12 mouse cellular contexts compared by ENCODE assay signal in genomic region chr15:95640347-95640746, GRCm38 (mm10). TPM values are rescaled to one million over a fixed set of nuclear protein-coding genes. Genes with fewer than 3 reads are reported as not detected.
DNase-seq lines count a peak whose midpoint lies in the region; ATAC-seq and TF ChIP-seq lines count a peak whose summit lies in the region.
"Had no signal": no experiment of that assay in that cellular context is flagged by ENCODE, and none has a peak within 500 bp of the region (broad histone marks: within the 10 kb centered on the region; RNA-seq: fewer than 3 reads in every experiment).

No protein-coding gene starts in this region.

- H3K27me3 ChIP-seq in ES-Bruce4 (ENCODE audit: control insufficient read depth, insufficient read depth, low read length, poor library complexity, severe bottlenecking) = no peaks in the 10 kb centered on the region
- H3K27me3 ChIP-seq in forebrain, embryonic 12.5 days = peaks cover 68% of the 10 kb centered on the region
- peaks cover 6% of the 10 kb centered on the region for H3K27me3 ChIP-seq in limb, embryonic 13.5 days

- no peak for DNase-seq in frontal cortex, postnatal 25 days (ENCODE audit: low spot score in 2 of 2)
- no peak for DNase-seq in MN1 (ENCODE audit: low spot score)
- DNase-seq in adrenal gland, postnatal 36 days = no peak
- no peak for DNase-seq in heart, postnatal 4 days
- DNase-seq: cerebellum, adult 2 months had no signal

- no peak overlapping the region for H3K9ac ChIP-seq in ES-Bruce4 (ENCODE audit: low read depth, poor library complexity, severe bottlenecking)
- H3K9ac ChIP-seq in forebrain, embryonic 12.5 days = no peak overlapping the region
- H3K9ac ChIP-seq in limb, embryonic 13.5 days = no peak overlapping the region
- H3K9ac ChIP-seq: liver, embryonic 14.5 days had no signal

- 2% methylated on average over 11 of the region's 11 CpGs for WGBS in forebrain, embryonic 12.5 days
- 10% methylated on average over 11 of the region's 11 CpGs for WGBS in limb, embryonic 13.5 days

- TF ChIP-seq POLR2A in ES-Bruce4 (IDR thresholded peaks at IDR 0.05; ENCODE audit: insufficient read depth, low read length) = no peak

- no peak overlapping the region for H3K27ac ChIP-seq in ES-Bruce4 (ENCODE audit: insufficient read depth, low read length)
- H3K27ac ChIP-seq in forebrain, embryonic 12.5 days = no peak overlapping the region
- H3K27ac ChIP-seq in limb, embryonic 13.5 days = peak overlapping the region; percentile 87; the same call in 1 of the 2 replicates
- H3K27ac ChIP-seq: liver, embryonic 14.5 days had no signal

- TF ChIP-seq CTCF in ES-Bruce4 (IDR thresholded peaks at IDR 0.05; ENCODE audit: low read depth, low read length) = no peak

- H3K4me3 ChIP-seq in ES-Bruce4 (ENCODE audit: low read depth, low read length) = 0 out of 2 replicates have a peak overlapping the region, but pooled peaks have one; percentile 10
- 0 out of 2 replicates have a peak overlapping the region, but pooled peaks have one; percentile 1 for H3K4me3 ChIP-seq in forebrain, embryonic 12.5 days (replicated peaks)
- H3K4me3 ChIP-seq in limb, embryonic 13.5 days = no peak overlapping the region

- TF ChIP-seq EP300 in ES-Bruce4 (IDR thresholded peaks at IDR 0.05; ENCODE audit: insufficient read depth, low read depth, low read length) = no peak

- no peaks in the 10 kb centered on the region for H3K9me3 ChIP-seq in ES-Bruce4 (replicated peaks; ENCODE audit: control insufficient read depth, insufficient read depth, low read length, poor library complexity, severe bottlenecking)
- no peaks in the 10 kb centered on the region for H3K9me3 ChIP-seq in forebrain, embryonic 12.5 days
- no peaks in the 10 kb centered on the region for H3K9me3 ChIP-seq in limb, embryonic 13.5 days

- peak; percentile 31; the same call in 1 of the 2 replicates for ATAC-seq in frontal cortex, adult (ENCODE audit: low TSS enrichment)
- ATAC-seq in forebrain, embryonic 12.5 days (ENCODE audit: low FRiP score) = peak; percentile 82
- peak; percentile 37 for ATAC-seq in limb, embryonic 13.5 days (ENCODE audit: low FRiP score, low read depth)
- ATAC-seq: intestine, postnatal 0 days had no signal

- no peaks in the 10 kb centered on the region for H3K4me1 ChIP-seq in ES-Bruce4 (ENCODE audit: control insufficient read depth, insufficient read depth, low read length)
- H3K4me1 ChIP-seq in forebrain, embryonic 12.5 days = peaks cover 33% of the 10 kb centered on the region
- H3K4me1 ChIP-seq in limb, embryonic 13.5 days = peaks cover 43% of the 10 kb centered on the region

- H3K36me3 ChIP-seq in ES-Bruce4 (ENCODE audit: control insufficient read depth, insufficient read depth, low read length, poor library complexity, severe bottlenecking) = no peaks in the 10 kb centered on the region
- H3K36me3 ChIP-seq in forebrain, embryonic 12.5 days (replicated peaks) = no peaks in the 10 kb centered on the region
- H3K36me3 ChIP-seq in limb, embryonic 13.5 days = no peaks in the 10 kb centered on the region

- H3K4me2 ChIP-seq in forebrain, embryonic 12.5 days = peak overlapping the region; percentile 41
- H3K4me2 ChIP-seq in limb, embryonic 13.5 days (replicated peaks) = peak overlapping the region; percentile 48

RNA-seq across cellular contexts. Expression of gene Dbx2, which starts 15.4 kb away (rescaled TPM):
- polyA plus RNA-seq in ES-Bruce4 (2011; ENCODE audit: insufficient read depth, insufficient read length, low read depth, missing spikeins) = not detected in 2 replicates
- polyA plus RNA-seq in forebrain, embryonic 12.5 days (2016; fragmentation: Nextera tagmentation; extraction: Ambion mirVana) = 0.60 and 0.95 TPM in 2 replicates
- polyA plus RNA-seq in limb, embryonic 13.5 days (2015; fragmentation: Nextera tagmentation; extraction: Ambion mirVana) = 13.9 and 20.0 TPM in 2 replicates
- total RNA-seq in adrenal gland, postnatal 36 days (2021) = not detected
- total RNA-seq in heart, postnatal 4 days (2021) = not detected
- polyA plus RNA-seq: intestine, postnatal 0 days; liver, embryonic 14.5 days; stomach, embryonic 16.5 days had no signal

Comparison
In these comparisons a context has a peak if more than half of its experiments do, and no peak if none do; other contexts are left out.
1. ATAC-seq: peak in every context shown above with its lines; median percentile 82 in forebrain, embryonic 12.5 days; 37 in limb, embryonic 13.5 days; 31 in frontal cortex, adult.